Mouse (Mus musculus) spleen, adult 2 months (tissue): ENCODE measurements around the gene Ccl12.

Experiments
- CTCF ChIP-seq: fragments of 200-500 bp; IDR thresholded peaks from 2 replicates; pipeline ENCODE4 v1.5.1; 2011; ENCODE audit warnings: mild to moderate bottlenecking, inconsistent platforms; ENCODE audit not compliant: insufficient read depth, insufficient read length, insufficient replicate concordance; ENCODE audit errors: extremely low read depth
- POLR2A ChIP-seq: fragments of 200-500 bp; IDR thresholded peaks from 2 replicates; pipeline ENCODE4 v1.6.1; 2011; ENCODE audit warnings: low read depth, low read length, inconsistent platforms

GRCm38 (mm10) chr11:82078136-82078730, 23.4 kb upstream of the Ccl12 start:
- TF ChIP-seq CTCF, result no peak
- no peak for TF ChIP-seq POLR2A
